Comparison of ENCODE assay signal across 13 mouse cellular contexts in genomic region chr11:96879359-96879758, GRCm38 (mm10). TPM values are rescaled to one million over a fixed set of nuclear protein-coding genes. Genes with fewer than 3 reads are reported as not detected.
A peak's percentile ranks its signal among the peaks of the same experiment; 100 is the strongest.
DNase-seq lines count a peak whose midpoint lies in the region; ATAC-seq and TF ChIP-seq lines count a peak whose summit lies in the region.
"Had no signal": no experiment of that assay in that cellular context is flagged by ENCODE, and none has a peak within 500 bp of the region (broad histone marks: within the 10 kb centered on the region; RNA-seq: fewer than 3 reads in every experiment).

No protein-coding gene starts in this region.

- WGBS in midbrain, embryonic 10.5 days: 15% methylated on average over 7 of the region's 7 CpGs
- 11% methylated on average over 7 of the region's 7 CpGs for WGBS in midbrain, postnatal 0 days
- 6% methylated on average over 7 of the region's 7 CpGs for whole genome bisulfite sequencing in forebrain, embryonic 12.5 days
- 3% methylated on average over 7 of the region's 7 CpGs for WGBS in midbrain, embryonic 12.5 days
- WGBS in neural tube, embryonic 15.5 days: 15% methylated on average over 7 of the region's 7 CpGs
- 58% methylated on average over 7 of the region's 7 CpGs for WGBS in kidney, adult 2 months

- peaks cover 74% of the 10 kb centered on the region for H3K4me1 ChIP-seq in midbrain, embryonic 10.5 days
- peaks cover 14% of the 10 kb centered on the region; the same call in 1 of the 2 replicates for H3K4me1 ChIP-seq in midbrain, postnatal 0 days (ENCODE audit: insufficient read depth, low read length)
- peaks cover 56% of the 10 kb centered on the region for H3K4me1 ChIP-seq in forebrain, embryonic 12.5 days
- H3K4me1 ChIP-seq in midbrain, embryonic 12.5 days: peaks cover 49% of the 10 kb centered on the region
- H3K4me1 ChIP-seq in neural tube, embryonic 15.5 days: peaks cover 48% of the 10 kb centered on the region
- no peaks in the 10 kb centered on the region for H3K4me1 ChIP-seq in kidney, adult 2 months (ENCODE audit: control insufficient read depth, insufficient read depth, low read length)

- H3K36me3 ChIP-seq in midbrain, embryonic 10.5 days: no peaks in the 10 kb centered on the region
- no peaks in the 10 kb centered on the region for H3K36me3 ChIP-seq in midbrain, postnatal 0 days (ENCODE audit: insufficient read depth, low read length)
- no peaks in the 10 kb centered on the region for H3K36me3 ChIP-seq in forebrain, embryonic 12.5 days (replicated peaks)
- no peaks in the 10 kb centered on the region for H3K36me3 ChIP-seq in midbrain, embryonic 12.5 days
- no peaks in the 10 kb centered on the region for H3K36me3 ChIP-seq in neural tube, embryonic 15.5 days
- H3K36me3 ChIP-seq in kidney, adult 2 months (ENCODE audit: control insufficient read depth, insufficient read depth, low read length): no peaks in the 10 kb centered on the region
- H3K36me3 ChIP-seq: embryonic facial prominence, embryonic 15.5 days had no signal

- ATAC-seq in midbrain, postnatal 0 days (ENCODE audit: low FRiP score): no peak
- no peak for ATAC-seq in forebrain, embryonic 12.5 days (ENCODE audit: low FRiP score)
- no peak for ATAC-seq in midbrain, embryonic 12.5 days (ENCODE audit: low FRiP score, low read depth)
- no peak for ATAC-seq in neural tube, embryonic 15.5 days (ENCODE audit: low FRiP score)

- no peak overlapping the region for H3K9ac ChIP-seq in midbrain, postnatal 0 days (replicated peaks; ENCODE audit: low read length, poor library complexity, severe bottlenecking)
- 0 out of 2 replicates have a peak overlapping the region, but pooled peaks have one; percentile 25 for H3K9ac ChIP-seq in forebrain, embryonic 12.5 days
- H3K9ac ChIP-seq in midbrain, embryonic 12.5 days (replicated peaks): peak overlapping the region; percentile 12; the same call in 1 of the 2 replicates
- H3K9ac ChIP-seq in neural tube, embryonic 15.5 days (replicated peaks): no peak overlapping the region
- H3K9ac ChIP-seq: embryonic facial prominence, embryonic 15.5 days had no signal

- H3K9me3 ChIP-seq in midbrain, embryonic 10.5 days (replicated peaks): no peaks in the 10 kb centered on the region
- H3K9me3 ChIP-seq in midbrain, postnatal 0 days (ENCODE audit: low read length): no peaks in the 10 kb centered on the region
- no peaks in the 10 kb centered on the region for H3K9me3 ChIP-seq in forebrain, embryonic 12.5 days
- no peaks in the 10 kb centered on the region for H3K9me3 ChIP-seq in midbrain, embryonic 12.5 days
- H3K9me3 ChIP-seq in neural tube, embryonic 15.5 days (replicated peaks): no peaks in the 10 kb centered on the region
- H3K9me3 ChIP-seq: embryonic facial prominence, embryonic 15.5 days had no signal

- peak overlapping the region; percentile 99 for H3K27ac ChIP-seq in midbrain, embryonic 10.5 days (replicated peaks)
- H3K27ac ChIP-seq in midbrain, postnatal 0 days (ENCODE audit: low read depth, low read length): no peak overlapping the region
- peak overlapping the region; percentile 100 for H3K27ac ChIP-seq in forebrain, embryonic 12.5 days
- H3K27ac ChIP-seq in midbrain, embryonic 12.5 days (replicated peaks): peak overlapping the region; percentile 100
- peak overlapping the region; percentile 45; the same call in 1 of the 2 replicates for H3K27ac ChIP-seq in neural tube, embryonic 15.5 days (replicated peaks)
- H3K27ac ChIP-seq in kidney, adult 2 months (ENCODE audit: insufficient read depth, low read depth, low read length): no peak overlapping the region
- H3K27ac ChIP-seq: embryonic facial prominence, embryonic 15.5 days had no signal

- peak; percentile 71 for DNase-seq in midbrain, embryonic 10.5 days (ENCODE audit: low spot score)
- no peak for DNase-seq in midbrain, postnatal 0 days (ENCODE audit: low spot score)
- DNase-seq in kidney, adult 2 months: no peak
- no peak for DNase-seq in right cerebral cortex, adult 2 months (ENCODE audit: low spot score in 2 of 2)
- no peak for DNase-seq in gastrocnemius, postnatal 14 days
- DNase-seq: cerebellum, postnatal 14 days; kidney, adult 9 months; right cerebral cortex, adult 18-20 months had no signal

- no peak overlapping the region for H3K4me2 ChIP-seq in midbrain, postnatal 0 days (ENCODE audit: low read depth, low read length, poor library complexity, severe bottlenecking)
- H3K4me2 ChIP-seq in forebrain, embryonic 12.5 days: no peak overlapping the region
- H3K4me2 ChIP-seq in midbrain, embryonic 12.5 days (replicated peaks): no peak overlapping the region
- H3K4me2 ChIP-seq in neural tube, embryonic 15.5 days: no peak overlapping the region
- H3K4me2 ChIP-seq: embryonic facial prominence, embryonic 15.5 days had no signal

- TF ChIP-seq POLR2A in kidney, adult 2 months (IDR thresholded peaks at IDR 0.05; ENCODE audit: low read depth, low read length): no peak

- intact Hi-C loops in gastrocnemius, postnatal 14 days (cut with DNase I; ENCODE audit: low total_unique reads): no loop called here

- TF ChIP-seq CTCF in midbrain, postnatal 0 days (IDR thresholded peaks at IDR 0.05): no peak
- TF ChIP-seq CTCF in kidney, adult 2 months (conservative IDR thresholded peaks at IDR 0.05; ENCODE audit: insufficient read depth, insufficient read length, low read depth, low read length): no peak

- H3K4me3 ChIP-seq in midbrain, embryonic 10.5 days: peak overlapping the region; percentile 12; the same call in 1 of the 2 replicates
- no peak overlapping the region for H3K4me3 ChIP-seq in midbrain, postnatal 0 days (ENCODE audit: low read depth, low read length)
- H3K4me3 ChIP-seq in forebrain, embryonic 12.5 days (replicated peaks): no peak overlapping the region
- H3K4me3 ChIP-seq in midbrain, embryonic 12.5 days: no peak overlapping the region
- no peak overlapping the region for H3K4me3 ChIP-seq in neural tube, embryonic 15.5 days (replicated peaks)
- no peak overlapping the region for H3K4me3 ChIP-seq in kidney, adult 2 months (ENCODE audit: insufficient read depth, low read depth, low read length)
- H3K4me3 ChIP-seq: embryonic facial prominence, embryonic 15.5 days had no signal

- no peaks in the 10 kb centered on the region for H3K27me3 ChIP-seq in midbrain, embryonic 10.5 days (ENCODE audit: low read depth, poor library complexity, severe bottlenecking)
- H3K27me3 ChIP-seq in midbrain, postnatal 0 days (ENCODE audit: insufficient read depth, low read length): no peaks in the 10 kb centered on the region
- H3K27me3 ChIP-seq in forebrain, embryonic 12.5 days: no peaks in the 10 kb centered on the region
- no peaks in the 10 kb centered on the region for H3K27me3 ChIP-seq in midbrain, embryonic 12.5 days
- H3K27me3 ChIP-seq in neural tube, embryonic 15.5 days (replicated peaks): no peaks in the 10 kb centered on the region
- no peaks in the 10 kb centered on the region for H3K27me3 ChIP-seq in kidney, adult 2 months (replicated peaks; ENCODE audit: control insufficient read depth, insufficient read depth, low read length)

RNA-seq across cellular contexts. Expression of gene Copz2, which starts 29.7 kb away (rescaled TPM):
- 44.9 and 46.1 TPM in 2 replicates for polyA plus RNA-seq in midbrain, embryonic 10.5 days (2016; fragmentation: Nextera tagmentation; extraction: Ambion mirVana)
- total RNA-seq in midbrain, postnatal 0 days (2014; rRNA removed): 12.7 and 12.9 TPM in 2 replicates
- polyA plus RNA-seq in midbrain, postnatal 0 days (2015; fragmentation: Nextera tagmentation; extraction: Ambion mirVana): 16.7 and 20.3 TPM in 2 replicates
- polyA plus RNA-seq in forebrain, embryonic 12.5 days (2016; fragmentation: Nextera tagmentation; extraction: Ambion mirVana): 22.9 and 27.8 TPM in 2 replicates
- polyA plus RNA-seq in midbrain, embryonic 12.5 days (2016; fragmentation: Nextera tagmentation; extraction: Ambion mirVana): 36.1 and 43.0 TPM in 2 replicates
- polyA plus RNA-seq in neural tube, embryonic 15.5 days (2015; fragmentation: Nextera tagmentation; extraction: Ambion mirVana): 29.2 and 42.0 TPM in 2 replicates
- polyA plus RNA-seq in kidney, adult 2 months (2012; rRNA removed): 56.2 and 61.6 TPM in 2 replicates
- total RNA-seq in gastrocnemius, postnatal 14 days (2021): 10 to 100 TPM; 28.3 to 36.3 TPM

RNA-seq across cellular contexts. Expression of gene Cdk5rap3, which starts 36.9 kb away (rescaled TPM):
- polyA plus RNA-seq in midbrain, embryonic 10.5 days (2016; fragmentation: Nextera tagmentation; extraction: Ambion mirVana): 116 and 120 TPM in 2 replicates
- 43.6 and 48.3 TPM in 2 replicates for total RNA-seq in midbrain, postnatal 0 days (2014; rRNA removed)
- polyA plus RNA-seq in midbrain, postnatal 0 days (2015; fragmentation: Nextera tagmentation; extraction: Ambion mirVana): 83.9 and 85.1 TPM in 2 replicates
- 102 and 106 TPM in 2 replicates for polyA plus RNA-seq in forebrain, embryonic 12.5 days (2016; fragmentation: Nextera tagmentation; extraction: Ambion mirVana)
- 107 and 116 TPM in 2 replicates for polyA plus RNA-seq in midbrain, embryonic 12.5 days (2016; fragmentation: Nextera tagmentation; extraction: Ambion mirVana)
- 82.4 and 85.7 TPM in 2 replicates for polyA plus RNA-seq in neural tube, embryonic 15.5 days (2015; fragmentation: Nextera tagmentation; extraction: Ambion mirVana)
- 35.6 and 37.2 TPM in 2 replicates for polyA plus RNA-seq in kidney, adult 2 months (2012; rRNA removed)
- total RNA-seq in gastrocnemius, postnatal 14 days (2021): 10 to 100 TPM; 26.5 to 30.0 TPM

RNA-seq across cellular contexts. Expression of gene Prr15l, which starts 48.5 kb away (rescaled TPM):
- 0.04 and 0.05 TPM in 2 replicates for polyA plus RNA-seq in midbrain, embryonic 10.5 days (2016; fragmentation: Nextera tagmentation; extraction: Ambion mirVana)
- total RNA-seq in midbrain, postnatal 0 days (2014; rRNA removed): 0.27 TPM in 1 of 2 replicates, not detected in the other
- polyA plus RNA-seq in midbrain, postnatal 0 days (2015; fragmentation: Nextera tagmentation; extraction: Ambion mirVana): 0.51 and 0.56 TPM in 2 replicates
- 0.58 and 0.60 TPM in 2 replicates for polyA plus RNA-seq in forebrain, embryonic 12.5 days (2016; fragmentation: Nextera tagmentation; extraction: Ambion mirVana)
- polyA plus RNA-seq in midbrain, embryonic 12.5 days (2016; fragmentation: Nextera tagmentation; extraction: Ambion mirVana): 0.55 and 0.68 TPM in 2 replicates
- 0.47 and 5.2 TPM in 2 replicates for polyA plus RNA-seq in neural tube, embryonic 15.5 days (2015; fragmentation: Nextera tagmentation; extraction: Ambion mirVana)
- 114 and 119 TPM in 2 replicates for polyA plus RNA-seq in kidney, adult 2 months (2012; rRNA removed)
- total RNA-seq in gastrocnemius, postnatal 14 days (2021): not detected
- total RNA-seq: left cerebral cortex, adult 18-20 months had no signal

RNA-seq across cellular contexts. Expression of gene Nfe2l1, which starts 49.6 kb away (rescaled TPM):
- polyA plus RNA-seq in midbrain, embryonic 10.5 days (2016; fragmentation: Nextera tagmentation; extraction: Ambion mirVana): 71.9 and 78.0 TPM in 2 replicates
- total RNA-seq in midbrain, postnatal 0 days (2014; rRNA removed): 86.0 and 88.0 TPM in 2 replicates
- polyA plus RNA-seq in midbrain, postnatal 0 days (2015; fragmentation: Nextera tagmentation; extraction: Ambion mirVana): 64.5 and 68.9 TPM in 2 replicates
- polyA plus RNA-seq in forebrain, embryonic 12.5 days (2016; fragmentation: Nextera tagmentation; extraction: Ambion mirVana): 72.8 and 76.0 TPM in 2 replicates
- polyA plus RNA-seq in midbrain, embryonic 12.5 days (2016; fragmentation: Nextera tagmentation; extraction: Ambion mirVana): 80.9 and 81.1 TPM in 2 replicates
- polyA plus RNA-seq in neural tube, embryonic 15.5 days (2015; fragmentation: Nextera tagmentation; extraction: Ambion mirVana): 71.8 and 78.2 TPM in 2 replicates
- polyA plus RNA-seq in kidney, adult 2 months (2012; rRNA removed): 230 and 252 TPM in 2 replicates
- total RNA-seq in gastrocnemius, postnatal 14 days (2021): 100 to 1,000 TPM; 241 to 268 TPM

Comparison
In these comparisons a context has a peak if more than half of its experiments do, and no peak if none do; other contexts are left out.
1. H3K27ac ChIP-seq: peak in midbrain, embryonic 10.5 days (single experiment), forebrain, embryonic 12.5 days (single experiment), midbrain, embryonic 12.5 days (single experiment) and neural tube, embryonic 15.5 days (single experiment); none in midbrain, postnatal 0 days (single experiment) and kidney, adult 2 months (single experiment).
2. H3K9ac ChIP-seq: peak in forebrain, embryonic 12.5 days (single experiment) and midbrain, embryonic 12.5 days (single experiment); none in midbrain, postnatal 0 days (single experiment) and neural tube, embryonic 15.5 days (single experiment).
3. RNA of gene Prr15l, which starts 48.5 kb away (polyA plus RNA-seq): 114 to 119 TPM in kidney, adult 2 months; 0.55 to 0.68 TPM in midbrain, embryonic 12.5 days, 0.58 to 0.60 TPM in forebrain, embryonic 12.5 days, 0.51 to 0.56 TPM in midbrain, postnatal 0 days, 0.47 to 5.2 TPM in neural tube, embryonic 15.5 days and 0.04 to 0.05 TPM in midbrain, embryonic 10.5 days; every median in the first group is over 10 times any median in the second.